Mouse (Mus musculus) ES-Bruce4 (cell line): ENCODE results near the gene Ttc28. TPM values are rescaled to one million over a fixed set of nuclear protein-coding genes. Genes with fewer than 3 reads are reported as not detected.

ENCODE experiments used
- H3K27ac ChIP-seq: 2 replicates; pipeline ENCODE4 v1.5.1; 2012; ENCODE audit warnings: low read length, inconsistent platforms; ENCODE audit not compliant: insufficient read depth
- H3K27me3 ChIP-seq: 2 replicates; pipeline ENCODE4 v1.6.1; 2012; ENCODE audit warnings: mild to moderate bottlenecking, low read length, inconsistent platforms; ENCODE audit not compliant: control insufficient read depth, poor library complexity, insufficient read depth, severe bottlenecking
- H3K36me3 ChIP-seq: 2 replicates; pipeline ENCODE4 v1.6.1; 2012; ENCODE audit warnings: inconsistent platforms, mild to moderate bottlenecking, low read length, moderate library complexity; ENCODE audit not compliant: control insufficient read depth, poor library complexity, insufficient read depth, severe bottlenecking
- H3K4me1 ChIP-seq: one replicate; pipeline ENCODE4 v1.8.1; 2011; ENCODE audit warnings: low read length; ENCODE audit not compliant: control insufficient read depth, insufficient read depth
- H3K4me3 ChIP-seq: 2 replicates; pipeline ENCODE4 v1.5.1; 2011; ENCODE audit warnings: low read depth, mild to moderate bottlenecking, low read length
- H3K9ac ChIP-seq: 2 replicates; pipeline ENCODE4 v1.6.1; 2012; ENCODE audit warnings: low read depth, mild to moderate bottlenecking, inconsistent platforms; ENCODE audit not compliant: poor library complexity, severe bottlenecking
- H3K9me3 ChIP-seq: replicated peaks from 2 replicates; pipeline ENCODE4 v1.6.1; 2012; ENCODE audit warnings: mild to moderate bottlenecking, low read length, inconsistent platforms; ENCODE audit not compliant: control insufficient read depth, poor library complexity, insufficient read depth, severe bottlenecking
- CTCF ChIP-seq: IDR thresholded peaks from one replicate; pipeline ENCODE4 v1.8.1; 2011; ENCODE audit warnings: low read depth, low read length
- EP300 ChIP-seq: IDR thresholded peaks from 2 replicates; pipeline ENCODE4 v1.6.1; 2011; ENCODE audit warnings: low read depth, low read length; ENCODE audit not compliant: insufficient read depth
- POLR2A ChIP-seq: IDR thresholded peaks from one replicate; pipeline ENCODE4 v1.8.1; 2011; ENCODE audit warnings: low read length; ENCODE audit not compliant: insufficient read depth
- polyA plus RNA-seq: library from polyadenylated mRNA; stranded (reverse); fragments of >200 nt; gene quantifications from 2 replicates; pipeline ENCODE4 v1.2.4, GENCODE M21; 2011; ENCODE audit warnings: low read depth; ENCODE audit not compliant: missing spikeins, insufficient read depth, insufficient read length

Gene Ttc28
- polyA plus RNA-seq, 1 experiment, result 2.5 TPM

GRCm38 (mm10) chr5:111317526-111317925 is 437.9 kb downstream of the Ttc28 start:
- H3K9me3 ChIP-seq, result no peaks in the 10 kb centered on the region; the same call in 1 of the 2 replicates
- TF ChIP-seq CTCF (no peak), EP300 (no peak)
- H3K27ac ChIP-seq, result no peak overlapping the region
- no peaks in the 10 kb centered on the region for H3K4me1 ChIP-seq
- no peak overlapping the region for H3K9ac ChIP-seq
- no peak overlapping the region for H3K4me3 ChIP-seq
- no peaks in the 10 kb centered on the region for H3K27me3 ChIP-seq
- no peaks in the 10 kb centered on the region for H3K36me3 ChIP-seq

- H3K4me3 ChIP-seq, result no peak overlapping the region
- no peaks in the 10 kb centered on the region; the same call in 1 of the 2 replicates for H3K9me3 ChIP-seq
- H3K27me3 ChIP-seq, result no peaks in the 10 kb centered on the region
- H3K9ac ChIP-seq, result no peak overlapping the region
- H3K27ac ChIP-seq, result no peak overlapping the region
- no peaks in the 10 kb centered on the region for H3K4me1 ChIP-seq
- H3K36me3 ChIP-seq, result no peaks in the 10 kb centered on the region
- TF ChIP-seq CTCF, result no peak
- no peak for TF ChIP-seq EP300
- TF ChIP-seq POLR2A, result no peak
Measured at GRCm38 (mm10) chr5:111318946-111319345, 439.3 kb downstream of the Ttc28 start.

GRCm38 (mm10) chr5:111325813-111326212 is 446.2 kb downstream of the Ttc28 start:
- H3K4me1 ChIP-seq, result no peaks in the 10 kb centered on the region
- no peak overlapping the region for H3K4me3 ChIP-seq

GRCm38 (mm10) chr5:111327420-111327819 is 447.8 kb downstream of the Ttc28 start:
- Histone ChIP-seq H3K9me3 (no peaks in the 10 kb centered on the region; the same call in 1 of the 2 replicates), H3K4me3 (no peak overlapping the region)

More at GRCm38 (mm10) chr5:111325813-111326212, 446.2 kb downstream of the Ttc28 start:
- H3K27me3 ChIP-seq, result no peaks in the 10 kb centered on the region
- no peak overlapping the region for H3K27ac ChIP-seq
- no peaks in the 10 kb centered on the region for H3K36me3 ChIP-seq
- TF ChIP-seq CTCF (no peak), POLR2A (no peak), EP300 (no peak)
- no peaks in the 10 kb centered on the region; the same call in 1 of the 2 replicates for H3K9me3 ChIP-seq
- H3K9ac ChIP-seq, result no peak overlapping the region

GRCm38 (mm10) chr5:111329782-111330416 is 450.3 kb downstream of the Ttc28 start:
- H3K9me3 ChIP-seq, result no peaks in the 10 kb centered on the region; the same call in 1 of the 2 replicates
- peak overlapping the region; percentile 81 for H3K4me3 ChIP-seq
- H3K4me1 ChIP-seq, result no peaks in the 10 kb centered on the region
- H3K27me3 ChIP-seq, result no peaks in the 10 kb centered on the region
- H3K36me3 ChIP-seq, result peaks cover 7% of the 10 kb centered on the region
- peak overlapping the region; percentile 82 for H3K27ac ChIP-seq
- H3K9ac ChIP-seq, result peak overlapping the region; percentile 95
- TF ChIP-seq CTCF (no peak), EP300 (no peak), POLR2A (no peak)

More at GRCm38 (mm10) chr5:111327420-111327819, 447.8 kb downstream of the Ttc28 start:
- Histone ChIP-seq H3K27me3 (no peaks in the 10 kb centered on the region), H3K36me3 (no peaks in the 10 kb centered on the region), H3K4me1 (no peaks in the 10 kb centered on the region), H3K9ac (no peak overlapping the region), H3K27ac (no peak overlapping the region)
- TF ChIP-seq CTCF (no peak), EP300 (no peak), POLR2A (no peak)

- Histone ChIP-seq H3K9me3 (no peaks in the 10 kb centered on the region; the same call in 1 of the 2 replicates), H3K4me1 (no peaks in the 10 kb centered on the region), H3K4me3 (peak within 1 kb of the TSS; percentile 89), H3K9ac (peak within 1 kb of the TSS; percentile 95), H3K27ac (peak within 1 kb of the TSS; percentile 82), H3K27me3 (no peaks in the 10 kb centered on the region), H3K36me3 (peaks cover 10% of the 10 kb centered on the region)
- TF ChIP-seq EP300 (no peak), POLR2A (peak; percentile 69)
Measured at GRCm38 (mm10) chr5:111330417-111331098, 451.0 kb downstream of the Ttc28 start, which contains the start of gene Pitpnb. Gene Pitpnb, plus strand, starts transcription at chr5:111330763.
